Mouse (Mus musculus) liver, embryonic 14.5 days (tissue): ENCODE results near the gene 2810408A11Rik. TPM values are rescaled to one million over a fixed set of nuclear protein-coding genes. Genes with fewer than 3 reads are reported as not detected.
"Not testable (repeated sequence)": the region's sequence is repeated elsewhere in the genome, so short reads cannot be mapped to it uniquely, and the experiment has no call there.

Source experiments
- ATAC-seq: fragments of 200-750 bp; cut with Nextera tagmentation; 2 replicates; pipeline ENCODE4 v1.8.0; 2017; ENCODE audit warnings: moderate number of reproducible peaks, mild to moderate bottlenecking, moderate library complexity; ENCODE audit not compliant: insufficient read depth
- DNase-seq, 3 experiments: peaks; one replicate each; pipeline ENCODE4 v3.0.0-alpha.2; 2012 to 2013; ENCODE audit warnings: low read depth in 3 of 3, low spot score in 3 of 3
- H3K27ac ChIP-seq: fragments of 300-500 bp; sonication (generic); 2 replicates; pipeline ENCODE4 v1.5.1; 2014; ENCODE audit warnings: moderate library complexity, mild to moderate bottlenecking, control low read depth, inconsistent platforms
- H3K27me3 ChIP-seq: fragments of 300-500 bp; sonication (generic); 2 replicates; pipeline ENCODE4 v1.6.1; 2014; ENCODE audit warnings: mild to moderate bottlenecking, low read length, moderate library complexity; ENCODE audit not compliant: control insufficient read depth, insufficient read depth
- H3K36me3 ChIP-seq: fragments of 300-500 bp; sonication (generic); replicated peaks from 2 replicates; pipeline ENCODE4 v1.6.1; 2014; ENCODE audit warnings: low read depth; ENCODE audit not compliant: control insufficient read depth, insufficient read depth
- H3K4me1 ChIP-seq, 2 experiments: fragments of 200-500 bp in 1 of 2; fragments of 300-500 bp in 1 of 2; sonication (generic) in 1 of 2; replicated peaks; 2 replicates each; pipeline ENCODE4 v1.6.1; 2012 to 2014; ENCODE audit warnings: antibody characterized with exemption in 1 of 2, inconsistent platforms in 1 of 2, low read length in 1 of 2; ENCODE audit not compliant: control insufficient read depth in 2 of 2, insufficient read depth in 2 of 2
- H3K4me2 ChIP-seq: fragments of 300-500 bp; sonication (generic); 2 replicates; pipeline ENCODE4 v1.6.1; 2014; ENCODE audit warnings: low read depth, mild to moderate bottlenecking, control low read depth, moderate library complexity
- H3K4me3 ChIP-seq, 2 experiments: fragments of 200-500 bp in 1 of 2; fragments of 300-500 bp in 1 of 2; sonication (generic) in 1 of 2; 2 replicates each; pipeline ENCODE4 v1.5.1; 2012 to 2014; ENCODE audit warnings: low read depth in 2 of 2, low read length in 2 of 2, mild to moderate bottlenecking in 2 of 2, control low read depth in 1 of 2, inconsistent platforms in 1 of 2, moderate library complexity in 1 of 2; ENCODE audit not compliant: insufficient read depth in 1 of 2
- H3K9ac ChIP-seq: fragments of 300-500 bp; sonication (generic); replicated peaks from 2 replicates; pipeline ENCODE4 v1.6.1; 2014; ENCODE audit warnings: mild to moderate bottlenecking, control low read depth, moderate library complexity
- H3K9me3 ChIP-seq: fragments of 300-500 bp; sonication (generic); 2 replicates; pipeline ENCODE4 v1.6.1; 2016; ENCODE audit warnings: low read length, mixed read lengths; ENCODE audit not compliant: control insufficient read depth
- CTCF ChIP-seq: IDR thresholded peaks from 2 replicates; pipeline ENCODE4 v1.5.1; 2016; ENCODE audit warnings: antibody characterized with exemption, low read depth, control low read depth
- EP300 ChIP-seq: IDR thresholded peaks from 2 replicates; pipeline ENCODE4 v1.6.1; 2016; ENCODE audit warnings: antibody characterized with exemption, low read depth
- WGBS: fragments of 180-500 bp; shearing (Covaris S2); extraction: QIAGEN DNeasy Blood & Tissue Kit; methylation state at CpG from one replicate; pipeline ENCODE4 v1.1.7; 2014; ENCODE audit not compliant: insufficient replicate concordance; 5-methylcytosine and 5-hydroxymethylcytosine counted together
- polyA plus RNA-seq, 2 experiments: library from polyadenylated mRNA; depleted of rRNA in 1 of 2; stranded (reverse) in 1 of 2; unstranded in 1 of 2; fragments of >200 nt; fragmentation: Nextera tagmentation in 1 of 2; extraction: Ambion mirVana in 1 of 2; gene quantifications; 2 replicates each; pipeline versions ENCODE4 v1.2.1 to v1.2.3; 2012 to 2014

The 2810408A11Rik gene
- polyA plus RNA-seq, 2 experiments, result 0.48 to 0.93 TPM

GRCm38 (mm10) chr11:69870289-69871069, 30.3 kb downstream of the 2810408A11Rik start:
- H3K36me3 ChIP-seq, result no peaks in the 10 kb centered on the region
- TF ChIP-seq EP300, result no peak
- no peak for TF ChIP-seq CTCF
- ATAC-seq (no peak), DNase-seq (no peak)
- H3K9ac ChIP-seq, result no peak overlapping the region; the same call in 1 of the 2 replicates
- no peaks in the 10 kb centered on the region for H3K9me3 ChIP-seq
- H3K4me2 ChIP-seq, result no peak overlapping the region
- 62% methylated on average over 2 of the region's 2 CpGs for WGBS
- H3K27ac ChIP-seq, result no peak overlapping the region
- H3K27me3 ChIP-seq, result no peaks in the 10 kb centered on the region
- peaks cover 19 to 22% of the 10 kb centered on the region in 2 experiments for H3K4me1 ChIP-seq
- no peak overlapping the region for H3K4me3 ChIP-seq

- peaks cover 32 to 33% of the 10 kb centered on the region in 2 experiments for H3K4me1 ChIP-seq
- no peaks in the 10 kb centered on the region for H3K36me3 ChIP-seq
- TF ChIP-seq CTCF (no peak), EP300 (peak; percentile 61)
- WGBS, result 32% methylated on average over 9 of the region's 9 CpGs
- H3K4me3 ChIP-seq, result no peak overlapping the region
- H3K9me3 ChIP-seq, result no peaks in the 10 kb centered on the region
- no peak overlapping the region for H3K27ac ChIP-seq
- H3K27me3 ChIP-seq, result no peaks in the 10 kb centered on the region
- H3K4me2 ChIP-seq, result no peak overlapping the region
- peak; percentile 63; the same call in 1 of the 2 replicates for ATAC-seq
- no peak overlapping the region for H3K9ac ChIP-seq
- DNase-seq, result no peak
These were observed 33.5 kb downstream of the 2810408A11Rik start for GRCm38 (mm10) chr11:69867335-69867734.

GRCm38 (mm10) chr11:69865561-69865960, 35.2 kb downstream of the 2810408A11Rik start:
- 80% methylated on average over 9 of the region's 9 CpGs for WGBS
- no peak for DNase-seq
- H3K4me1 ChIP-seq, result peaks cover 30 to 33% of the 10 kb centered on the region in 2 experiments
- H3K9me3 ChIP-seq, result no peaks in the 10 kb centered on the region
- H3K9ac ChIP-seq, result no peak overlapping the region
- TF ChIP-seq EP300, result no peak
- no peak for TF ChIP-seq CTCF
- H3K4me3 ChIP-seq, result no peak overlapping the region
- H3K4me2 ChIP-seq, result no peak overlapping the region
- no peaks in the 10 kb centered on the region for H3K27me3 ChIP-seq
- ATAC-seq, result no peak
- no peak overlapping the region for H3K27ac ChIP-seq
- H3K36me3 ChIP-seq, result no peaks in the 10 kb centered on the region

GRCm38 (mm10) chr11:69864138-69864860, 36.5 kb downstream of the 2810408A11Rik start:
- TF ChIP-seq EP300 (no peak), CTCF (no peak)

GRCm38 (mm10) chr11:69863729-69864128, 37.1 kb downstream of the 2810408A11Rik start:
- peak overlapping the region; percentile 43 for H3K9ac ChIP-seq
- not testable (repeated sequence) for H3K4me3 ChIP-seq, H3K9me3 ChIP-seq, DNase-seq, H3K27me3 ChIP-seq, H3K36me3 ChIP-seq
- ATAC-seq, result peak; percentile 51; the same call in 1 of the 2 replicates
- 60% methylated on average over 3 of the region's 3 CpGs for WGBS
- H3K4me2 ChIP-seq, result peak overlapping the region; percentile 50
- H3K27ac ChIP-seq, result peak overlapping the region; percentile 77
- peaks cover 28 to 34% of the 10 kb centered on the region in 2 experiments for H3K4me1 ChIP-seq

More at GRCm38 (mm10) chr11:69864138-69864860, 36.5 kb downstream of the 2810408A11Rik start:
- Histone ChIP-seq H3K4me3 (no peak overlapping the region), H3K36me3 (no peaks in the 10 kb centered on the region), H3K27me3 (0 out of 2 replicates have a peak, but pooled peaks cover under 1% of the 10 kb centered on the region), H3K9me3 (no peaks in the 10 kb centered on the region), H3K4me2 (peak overlapping the region; percentile 50), H3K9ac (peak overlapping the region; percentile 45), H3K27ac (peak overlapping the region; percentile 77), H3K4me1 (peaks cover 28 to 33% of the 10 kb centered on the region in 2 experiments)
- DNase-seq, result no peak
- WGBS, result 25% methylated on average over 8 of the region's 8 CpGs
- ATAC-seq, result peak; percentile 40
